Mouse (Mus musculus) heart, adult 9 months (tissue): ENCODE data around the gene 4930442H23Rik.
A peak's percentile ranks its signal among the peaks of the same experiment; 100 is the strongest.
"Not testable (repeated sequence)": the region's sequence is repeated elsewhere in the genome, so short reads cannot be mapped to it uniquely, and the experiment has no call there.

Source experiments
- DNase-seq, 2 experiments: peaks; one replicate each; pipeline ENCODE4 v3.0.0; 2022; ENCODE audit warnings: low spot score in 2 of 2

4930442H23Rik gene

GRCm38 (mm10) chr10:81183805-81184204 is at the start of gene 4930442H23Rik:
Gene 4930442H23Rik (minus strand): TSS chr10:81183849.
- no peak for DNase-seq

GRCm38 (mm10) chr10:81233226-81233585 is 49.6 kb upstream of the 4930442H23Rik start:
- DNase-seq, result no peak

DNA sequence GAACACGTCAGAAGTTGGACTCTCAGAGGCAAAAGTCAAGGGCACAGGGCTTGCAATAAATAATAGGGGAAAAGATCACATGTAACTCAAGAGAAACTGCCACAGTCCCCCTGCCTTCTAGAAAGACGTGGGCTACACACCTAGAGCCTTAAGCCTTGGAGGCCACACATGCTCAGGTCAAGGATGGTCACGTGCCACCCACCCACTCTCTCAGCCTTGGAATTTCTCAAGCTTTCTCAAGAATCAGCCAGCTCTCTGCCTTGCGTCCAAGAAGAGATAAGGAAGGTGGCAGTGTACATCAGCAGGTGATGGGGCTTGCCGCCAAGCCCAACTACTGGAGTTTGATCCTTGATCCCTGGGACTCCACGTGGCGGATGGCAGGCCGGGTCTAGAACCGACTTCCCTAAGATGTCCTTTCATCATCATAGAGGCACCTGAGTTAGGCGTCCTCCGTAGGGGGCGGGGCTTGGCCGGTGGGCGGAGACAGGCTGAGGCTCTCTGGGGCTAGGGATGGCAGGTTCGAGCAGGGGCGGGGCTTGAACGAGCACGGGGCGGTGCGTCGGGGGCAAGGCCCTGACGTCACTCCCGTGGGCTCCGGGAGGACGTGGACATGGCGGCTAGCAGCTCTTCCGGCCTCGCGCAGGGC is 49.1 kb upstream of the 4930442H23Rik start, which contains the start of gene Zfr2:
Gene Zfr2, plus strand, starts transcription at position 576 of the 646 bp plus-strand sequence.
- peak; percentile 76 to 77 for DNase-seq

GRCm38 (mm10) chr10:81231436-81231835 is 47.8 kb upstream of the 4930442H23Rik start:
- no peak for DNase-seq

DNA sequence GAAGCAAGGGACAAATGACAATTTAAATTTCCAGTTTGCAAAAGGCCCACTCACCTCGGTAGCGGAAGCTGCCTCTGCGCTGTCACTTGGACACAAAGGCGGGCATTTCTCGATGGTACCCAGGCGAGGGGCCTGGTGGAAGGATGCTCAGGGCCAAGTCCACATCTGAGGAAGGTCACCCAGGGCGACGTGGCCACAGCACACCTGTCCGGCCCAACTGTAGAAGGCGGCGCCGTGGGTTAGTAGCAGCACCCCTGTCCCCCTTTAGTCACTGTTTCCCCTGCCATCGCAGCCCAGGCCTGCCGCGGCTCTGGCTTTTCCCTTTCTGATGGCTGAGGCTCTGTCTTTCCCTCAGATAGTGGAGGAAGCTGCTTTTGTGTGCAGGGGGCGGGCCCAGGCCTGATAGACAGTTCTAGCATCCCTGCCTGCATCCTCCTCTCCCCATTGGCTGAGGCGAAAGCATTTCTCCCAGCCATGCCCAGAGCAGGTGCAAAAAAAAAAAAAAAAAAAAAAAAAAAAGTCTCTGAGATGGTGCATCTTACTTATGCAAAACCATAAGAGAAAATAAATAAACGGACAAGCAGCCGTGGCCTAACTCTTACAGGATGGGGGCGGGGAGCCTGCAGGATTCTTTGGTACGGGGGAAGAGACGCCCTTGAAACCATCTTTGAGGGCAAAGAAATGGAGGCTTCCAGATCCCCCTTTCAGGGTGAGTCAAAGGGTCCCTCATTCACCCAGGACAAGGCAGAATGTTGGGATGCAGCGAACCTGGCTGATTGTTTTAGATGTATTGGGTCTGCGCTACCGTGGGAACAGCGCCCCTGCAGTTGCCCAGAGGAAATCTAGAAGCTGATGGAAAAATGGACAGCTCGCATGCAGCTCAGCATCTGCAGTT is 47.0 kb upstream of the 4930442H23Rik start, which contains the start of gene Atcay:
Gene Atcay, minus strand, starts transcription at position 396 of the 895 bp plus-strand sequence.
- DNase-seq, result no peak

DNA sequence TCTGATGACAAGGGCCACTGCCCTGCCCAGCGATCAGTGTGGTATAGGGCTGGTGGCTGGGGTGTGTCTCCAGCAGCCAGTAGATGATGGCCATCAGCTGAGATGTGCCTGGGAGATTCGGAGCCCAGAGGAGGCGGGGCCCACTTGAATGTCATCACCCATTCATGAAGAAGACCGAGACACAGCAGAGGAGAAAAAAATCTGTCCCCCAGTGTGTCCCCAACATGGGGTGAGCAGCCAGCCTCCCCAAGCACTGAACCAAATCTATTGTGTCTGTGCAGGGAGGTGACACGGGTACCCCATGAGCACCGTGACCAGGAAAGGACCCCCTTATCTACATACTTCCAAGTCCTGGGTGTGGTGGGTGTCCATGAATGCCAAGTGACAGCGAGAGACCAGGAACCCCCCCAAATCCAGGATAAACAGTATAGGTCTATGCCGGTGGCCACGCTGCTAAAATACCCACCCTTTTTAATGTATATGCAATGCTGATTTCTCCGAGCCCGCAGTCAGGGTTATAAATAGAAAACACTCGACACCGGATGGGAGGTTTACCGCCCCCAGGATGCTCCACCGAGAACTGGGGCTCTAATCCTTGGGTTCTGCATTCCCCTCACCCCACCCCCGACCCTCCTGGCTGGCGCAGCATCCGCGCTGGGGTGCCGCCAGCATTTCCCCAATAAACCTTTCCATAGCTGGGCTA is 46.2 kb upstream of the 4930442H23Rik start:
- no peak for DNase-seq

DNA sequence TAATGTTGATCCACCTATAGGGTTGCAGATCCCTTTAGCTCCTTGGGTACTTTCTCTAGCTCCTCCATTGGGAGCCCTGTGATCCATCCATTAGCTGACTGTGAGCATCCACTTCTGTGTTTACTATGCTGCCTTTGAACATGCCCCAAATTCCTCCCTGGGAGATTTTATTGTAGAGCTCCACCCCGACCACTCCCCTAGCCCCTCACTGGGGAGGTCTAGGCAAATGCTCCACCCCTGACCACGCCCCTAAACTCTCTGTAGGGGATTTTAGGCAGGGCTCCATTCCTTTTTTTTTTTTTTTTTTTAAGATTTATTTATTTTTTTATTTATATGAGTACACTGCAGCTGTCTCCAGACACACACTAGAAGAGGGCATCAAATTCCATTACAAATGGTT is 40.1 kb upstream of the 4930442H23Rik start:
- DNase-seq, result not testable (repeated sequence)

GRCm38 (mm10) chr10:81221402-81222015 is 37.9 kb upstream of the 4930442H23Rik start:
- DNase-seq, result no peak

GRCm38 (mm10) chr10:81217964-81218363 is 34.3 kb upstream of the 4930442H23Rik start:
- DNase-seq, result peak in 1 of 2 experiments; percentile 44

DNA sequence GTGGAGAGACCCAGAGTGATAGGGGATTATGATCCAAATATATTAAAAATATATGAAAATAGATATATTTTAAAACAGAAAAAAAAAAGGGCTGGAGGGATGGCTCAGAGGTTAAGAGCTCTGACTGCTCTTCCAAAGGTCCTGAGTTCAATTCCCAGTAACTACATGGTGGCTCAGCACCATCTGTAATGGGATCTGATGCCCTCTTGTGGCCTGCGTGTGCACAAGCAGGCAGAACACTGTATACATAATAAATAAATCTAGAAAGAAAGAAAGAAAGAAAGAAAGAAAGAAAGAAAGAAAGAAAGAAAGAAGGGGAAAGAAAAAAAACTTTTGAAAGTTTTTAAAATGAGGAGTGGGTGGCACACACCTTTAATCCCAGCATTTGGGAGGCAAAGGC is 33.6 kb upstream of the 4930442H23Rik start:
- not testable (repeated sequence) for DNase-seq

- DNase-seq, result no peak
These were observed 33.2 kb upstream of the 4930442H23Rik start for GRCm38 (mm10) chr10:81216810-81217209.

- no peak for DNase-seq
These were observed 32.6 kb upstream of the 4930442H23Rik start for GRCm38 (mm10) chr10:81216260-81216659.

DNA sequence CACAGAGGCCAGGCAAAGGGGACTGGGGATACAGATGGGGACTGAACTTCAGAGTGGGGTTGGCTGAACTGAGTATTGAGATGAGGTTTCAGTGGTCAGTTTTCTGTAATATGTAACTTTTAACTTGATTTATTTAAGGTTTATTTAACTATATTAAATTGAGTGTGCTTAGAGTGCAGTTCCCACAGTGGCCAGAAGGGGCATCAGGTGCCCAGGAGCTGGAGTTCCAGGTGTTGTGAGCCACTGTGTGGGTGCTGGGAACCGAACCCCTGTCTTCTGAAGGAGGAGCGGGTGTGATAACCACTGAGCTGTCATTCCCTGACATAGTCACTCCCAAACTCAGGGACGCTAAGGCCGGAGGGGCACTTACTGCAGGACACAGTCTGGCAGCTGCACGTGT is 26.5 kb upstream of the 4930442H23Rik start:
- no peak for DNase-seq

GRCm38 (mm10) chr10:81204137-81204536 is 20.5 kb upstream of the 4930442H23Rik start:
- DNase-seq, result peak in 1 of 2 experiments; percentile 7

DNA sequence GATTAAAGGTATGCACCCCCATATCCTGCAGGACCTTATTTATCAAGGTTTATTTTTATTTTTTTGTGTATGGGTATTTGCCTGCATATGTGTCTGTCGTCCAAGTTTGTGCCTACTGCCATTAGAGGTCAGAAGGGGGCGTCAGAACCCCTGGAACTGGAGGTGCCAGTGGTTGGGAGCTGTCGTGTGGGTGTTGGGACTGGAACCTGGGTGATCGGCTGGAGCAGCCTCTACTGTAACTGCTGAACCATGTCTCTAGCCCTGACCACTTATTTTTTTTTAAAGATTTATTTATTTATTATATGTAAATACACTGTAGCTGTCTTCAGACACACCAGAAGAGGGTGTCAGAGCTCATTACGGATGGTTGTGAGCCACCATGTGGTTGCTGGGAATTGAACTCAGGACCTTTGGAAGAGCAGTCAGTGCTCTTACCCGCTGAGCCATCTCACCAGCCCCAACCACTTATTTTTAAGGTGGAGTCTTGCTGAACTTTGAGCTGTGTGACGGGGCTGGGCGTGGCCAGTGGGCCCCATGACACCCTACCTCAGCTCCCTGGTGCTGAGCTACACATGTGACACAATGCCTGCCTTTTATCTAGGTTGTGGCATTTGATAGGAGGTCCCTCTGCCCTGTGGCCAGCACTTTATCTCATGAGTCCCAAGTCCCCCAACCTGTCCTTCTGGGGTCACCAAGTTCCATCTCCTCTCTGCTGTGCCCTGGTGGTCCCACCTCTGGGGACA is 19.5 kb upstream of the 4930442H23Rik start:
- peak in 1 of 2 experiments; percentile 41 for DNase-seq

DNA sequence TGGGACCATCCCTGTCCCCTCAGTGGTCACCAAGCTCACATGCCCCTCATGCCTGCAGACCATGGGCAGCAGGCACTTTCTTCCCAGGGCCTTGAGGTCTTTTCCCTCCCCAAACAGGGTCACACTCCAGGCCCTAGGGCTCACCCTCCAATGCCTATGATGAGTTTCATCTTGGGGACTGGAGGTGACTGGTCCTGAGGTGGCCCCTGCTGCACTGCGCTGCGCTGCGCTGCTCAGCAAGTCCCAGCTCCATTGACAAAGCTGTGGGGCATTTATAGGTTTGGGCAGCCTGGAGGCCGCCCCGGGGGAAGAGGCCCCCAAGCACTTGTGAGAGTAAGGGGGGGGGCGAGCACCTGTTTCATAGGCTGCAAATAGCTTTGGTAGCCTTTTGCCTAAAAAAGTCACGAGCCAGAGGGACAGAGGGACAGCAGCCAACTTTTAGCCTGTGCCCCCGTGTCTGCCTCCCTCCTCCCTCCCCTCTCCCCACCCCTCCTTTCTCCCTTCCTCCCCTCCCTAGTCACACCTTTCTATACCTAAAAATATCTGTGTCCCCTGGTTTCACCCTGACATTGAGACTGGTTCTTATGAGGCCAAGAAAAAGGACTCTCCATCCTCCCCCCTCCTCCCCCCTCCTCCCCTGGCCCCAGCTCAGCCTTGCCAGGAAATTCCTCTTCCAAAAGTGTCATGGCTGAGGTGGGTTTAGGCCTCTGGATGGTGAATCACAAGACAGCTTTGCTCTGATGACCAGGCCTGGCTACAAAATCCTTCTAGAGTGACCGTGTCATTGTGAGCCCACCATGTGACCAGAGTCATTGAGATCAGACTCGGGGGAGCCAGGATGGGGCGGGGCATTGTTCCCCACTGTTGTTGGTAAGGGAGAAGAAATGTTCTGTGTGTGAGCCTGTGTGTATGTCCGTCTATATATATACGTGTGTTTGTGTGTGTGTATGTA is 18.4 kb upstream of the 4930442H23Rik start, which contains the start of gene Nmrk2:
Gene Nmrk2, minus strand, starts transcription at position 245 of the 952 bp plus-strand sequence.
- DNase-seq, result peak in 1 of 2 experiments; percentile 71

GRCm38 (mm10) chr10:81200605-81201287 is 17.1 kb upstream of the 4930442H23Rik start:
- DNase-seq, result peak in 1 of 2 experiments; percentile 19

- DNase-seq, result peak in 1 of 2 experiments; percentile 32
These were observed 16.5 kb upstream of the 4930442H23Rik start for GRCm38 (mm10) chr10:81200141-81200540.

- peak in 1 of 2 experiments; percentile 8 for DNase-seq
These were observed 15.3 kb upstream of the 4930442H23Rik start for GRCm38 (mm10) chr10:81198990-81199389.
